Mouse (Mus musculus) hindbrain, postnatal 0 days (tissue): ENCODE measurements around the gene Gtse1. TPM values are rescaled to one million over a fixed set of nuclear protein-coding genes. Genes with fewer than 3 reads are reported as not detected.

ENCODE experiments used
- ATAC-seq: fragments of 200-750 bp; cut with Nextera tagmentation; 2 replicates; pipeline ENCODE4 v1.8.0; 2017; ENCODE audit warnings: mild to moderate bottlenecking, moderate TSS enrichment, moderate library complexity
- DNase-seq: peaks from one replicate; pipeline ENCODE4 v3.0.0-alpha.2; 2015; ENCODE audit warnings: low spot score
- H3K27ac ChIP-seq: fragments of 300-500 bp; sonication (generic); 2 replicates; pipeline ENCODE4 v1.5.1; 2014; ENCODE audit warnings: mild to moderate bottlenecking
- H3K27me3 ChIP-seq: fragments of 300-500 bp; sonication (generic); 2 replicates; pipeline ENCODE4 v1.6.1; 2014; ENCODE audit warnings: low read length, mixed read lengths; ENCODE audit not compliant: insufficient read depth
- H3K36me3 ChIP-seq: fragments of 300-500 bp; sonication (generic); 2 replicates; pipeline ENCODE4 v1.6.1; 2014; ENCODE audit warnings: low read length, mixed read lengths; ENCODE audit not compliant: insufficient read depth
- H3K4me1 ChIP-seq: fragments of 300-500 bp; sonication (generic); 2 replicates; pipeline ENCODE4 v1.6.1; 2014; ENCODE audit warnings: antibody characterized with exemption, low read length, mixed read lengths; ENCODE audit not compliant: insufficient read depth
- H3K4me2 ChIP-seq: fragments of 300-500 bp; sonication (generic); 2 replicates; pipeline ENCODE4 v1.6.1; 2014; ENCODE audit warnings: low read depth, mild to moderate bottlenecking, low read length, moderate library complexity, mixed read lengths
- H3K4me3 ChIP-seq: fragments of 300-500 bp; sonication (generic); 2 replicates; pipeline ENCODE4 v1.5.1; 2014; ENCODE audit warnings: low read length
- H3K9ac ChIP-seq: fragments of 300-500 bp; sonication (generic); replicated peaks from 2 replicates; pipeline ENCODE4 v1.6.1; 2014; ENCODE audit warnings: mild to moderate bottlenecking, low read length, moderate library complexity, mixed read lengths
- H3K9me3 ChIP-seq: fragments of 300-500 bp; sonication (generic); 2 replicates; pipeline ENCODE4 v1.6.1; 2016; ENCODE audit warnings: low read length, mixed read lengths
- CTCF ChIP-seq: IDR thresholded peaks from 2 replicates; pipeline ENCODE4 v1.5.1; 2016; ENCODE audit warnings: antibody characterized with exemption, control low read depth, low read depth
- WGBS: fragments of 180-500 bp; shearing (Covaris S2); extraction: QIAGEN DNeasy Blood & Tissue Kit; methylation state at CpG from one replicate; pipeline ENCODE4 v1.1.7; 2014; 5-methylcytosine and 5-hydroxymethylcytosine counted together
- polyA plus RNA-seq: library from polyadenylated mRNA; unstranded; fragments of >200 nt; fragmentation: Nextera tagmentation; extraction: Ambion mirVana; gene quantifications from 2 replicates; pipeline ENCODE4 v1.2.1, GENCODE M21; 2015
- total RNA-seq: library from RNA; depleted of rRNA; stranded (reverse); fragments of >200 nt; gene quantifications from 2 replicates; pipeline ENCODE4 v1.2.3, GENCODE M21; 2014

The Gtse1 gene
- total and polyA plus RNA-seq, 2 experiments from 2014 or later: 4.9 to 10.5 TPM

DNA sequence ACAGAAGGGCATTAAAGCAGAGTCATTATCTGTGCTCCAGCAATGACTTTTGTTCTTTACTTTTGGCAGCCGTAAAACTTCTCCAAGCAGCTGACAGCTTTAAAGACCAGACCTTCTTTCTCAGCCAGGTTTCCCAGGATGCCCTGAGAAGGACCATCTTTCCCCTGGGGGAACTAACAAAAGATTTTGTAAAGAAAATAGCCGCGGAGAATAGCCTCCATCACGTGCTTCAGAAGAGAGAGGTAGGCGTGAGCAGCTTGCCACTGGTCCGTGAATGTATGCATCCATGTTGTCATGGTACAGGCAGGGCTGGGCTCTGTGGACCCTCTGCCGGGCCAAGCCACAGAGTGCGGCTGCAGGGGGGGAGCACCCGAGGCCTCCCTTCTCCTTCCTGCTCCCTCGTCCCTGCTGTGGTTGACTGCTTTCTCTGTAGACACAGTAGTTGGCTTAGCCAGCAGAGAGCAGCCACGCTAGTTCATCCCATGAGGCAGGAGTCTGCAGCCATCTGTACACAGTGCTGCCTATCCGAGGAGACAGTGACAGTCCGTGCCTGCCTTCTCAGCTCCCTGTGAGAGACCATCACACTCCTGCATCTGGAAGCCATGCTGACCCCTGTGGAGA is 33.1 kb downstream of the Gtse1 start:
- Histone ChIP-seq H3K4me1 (no peaks in the 10 kb centered on the region), H3K36me3 (peaks cover 23% of the 10 kb centered on the region), H3K27ac (peak overlapping the region; percentile 79), H3K9me3 (no peaks in the 10 kb centered on the region), H3K4me2 (no peak overlapping the region), H3K27me3 (no peaks in the 10 kb centered on the region), H3K9ac (no peak overlapping the region), H3K4me3 (no peak overlapping the region)
- ATAC-seq (peak; percentile 85), DNase-seq (peak; percentile 71)
- 24% methylated on average over 13 of the region's 13 CpGs for WGBS
- TF ChIP-seq CTCF: no peak

DNA sequence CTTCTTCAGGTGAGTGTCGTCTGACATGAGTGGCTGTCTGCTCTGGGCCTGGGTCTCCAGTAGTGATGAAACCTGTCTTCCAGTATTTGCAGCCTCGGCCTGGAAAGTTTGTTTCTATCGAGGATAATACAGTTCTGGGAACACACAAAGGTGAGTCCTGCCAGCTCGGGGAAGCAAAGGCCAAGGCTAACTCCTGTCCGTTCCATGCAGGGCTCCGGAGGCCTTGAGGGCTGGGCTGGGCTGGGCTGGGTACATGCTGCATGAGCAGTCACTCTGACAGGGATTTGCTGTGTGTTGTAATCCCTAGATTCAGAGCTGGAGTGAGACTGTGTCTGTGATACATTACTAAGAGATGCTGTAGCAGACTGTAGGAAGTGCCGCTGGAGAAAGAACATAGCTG is 34.3 kb downstream of the Gtse1 start:
- H3K4me3 ChIP-seq: no peak overlapping the region
- ATAC-seq: no peak
- H3K27me3 ChIP-seq: no peaks in the 10 kb centered on the region
- DNase-seq: no peak
- H3K27ac ChIP-seq: no peak overlapping the region
- no peaks in the 10 kb centered on the region for H3K9me3 ChIP-seq
- H3K4me1 ChIP-seq: no peaks in the 10 kb centered on the region
- H3K9ac ChIP-seq: no peak overlapping the region
- 86% methylated on average over 7 of the region's 7 CpGs for WGBS
- no peak for TF ChIP-seq CTCF
- H3K36me3 ChIP-seq: peaks cover 18% of the 10 kb centered on the region
- H3K4me2 ChIP-seq: no peak overlapping the region

DNA sequence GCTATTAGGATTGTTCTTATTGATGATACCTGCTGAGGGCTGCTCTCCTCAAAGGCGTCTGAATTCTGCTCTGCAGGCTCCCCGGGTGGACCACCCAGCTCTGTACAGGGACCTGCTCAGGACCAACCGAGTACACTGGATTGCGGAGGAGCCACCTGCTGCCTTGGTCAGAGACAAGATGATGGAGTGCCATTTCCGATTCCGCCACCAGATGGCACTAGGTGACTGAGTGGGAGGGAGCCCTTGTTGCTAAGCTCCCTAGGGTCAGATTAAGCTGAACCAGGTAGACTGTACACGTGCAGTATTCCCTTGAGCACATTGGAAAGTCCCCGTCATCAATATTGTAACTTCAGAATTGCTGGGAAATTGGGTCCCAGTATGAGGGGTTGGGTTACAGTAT is 36.7 kb downstream of the Gtse1 start:
- Histone ChIP-seq H3K4me3 (no peak overlapping the region), H3K4me1 (no peaks in the 10 kb centered on the region), H3K9me3 (no peaks in the 10 kb centered on the region), H3K27ac (no peak overlapping the region), H3K27me3 (no peaks in the 10 kb centered on the region), H3K9ac (no peak overlapping the region), H3K36me3 (peaks cover 18% of the 10 kb centered on the region), H3K4me2 (no peak overlapping the region)
- WGBS: 15% methylated on average over 8 of the region's 8 CpGs
- peak; percentile 99 for TF ChIP-seq CTCF
- peak; percentile 90 for DNase-seq
- peak; percentile 27; the same call in 1 of the 2 replicates for ATAC-seq

DNA sequence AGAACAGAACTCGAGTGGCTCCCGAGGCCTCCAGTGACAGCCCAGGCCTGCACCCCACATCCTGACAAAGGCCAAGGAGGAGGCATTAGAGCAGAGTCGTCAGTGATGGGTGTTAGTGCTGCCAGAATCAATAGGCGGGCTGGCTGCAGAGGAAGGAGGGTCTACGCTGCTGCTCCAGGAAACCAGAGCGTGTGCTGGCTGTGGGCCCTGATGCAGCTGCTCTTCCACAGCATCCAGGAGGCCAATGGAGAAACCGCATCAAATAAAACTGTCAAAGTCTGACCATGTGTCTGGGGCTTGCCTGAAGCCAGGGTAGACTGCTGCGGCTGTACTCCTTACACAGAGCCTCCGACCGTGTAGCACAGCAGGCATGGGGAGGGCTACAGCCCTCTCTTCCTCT is 37.6 kb downstream of the Gtse1 start:
- H3K9ac ChIP-seq: no peak overlapping the region

DNA sequence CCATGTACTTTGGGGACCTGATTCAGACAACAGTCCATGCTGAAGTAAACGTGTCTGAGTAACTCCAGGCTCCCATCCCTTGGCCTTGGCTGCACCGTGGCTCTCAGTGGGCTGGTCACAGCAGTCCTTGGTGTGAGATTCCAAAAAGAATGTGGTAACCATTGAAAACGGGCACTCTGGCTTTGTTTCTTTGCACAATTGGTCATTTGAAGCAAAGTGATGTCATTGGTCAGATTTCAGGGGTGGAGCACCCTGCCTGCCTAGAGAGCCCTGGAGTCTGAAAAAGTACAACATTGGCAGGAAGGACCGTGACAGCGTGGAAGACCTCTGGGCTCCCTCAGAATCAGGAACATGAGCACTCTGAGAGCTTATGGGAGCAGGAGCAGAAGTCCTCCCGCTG is 39.9 kb downstream of the Gtse1 start:
- Histone ChIP-seq H3K27ac (no peak overlapping the region), H3K27me3 (no peaks in the 10 kb centered on the region), H3K36me3 (peaks cover 7% of the 10 kb centered on the region), H3K9ac (no peak overlapping the region), H3K4me3 (no peak overlapping the region), H3K4me1 (no peaks in the 10 kb centered on the region), H3K9me3 (no peaks in the 10 kb centered on the region), H3K4me2 (no peak overlapping the region)
- ATAC-seq (0 out of 2 replicates have a peak, but pooled peaks have one; percentile 40), DNase-seq (no peak)
- WGBS: 38% methylated on average over 6 of the region's 6 CpGs
- TF ChIP-seq CTCF: no peak

More for the DNA sequence above, 37.6 kb downstream of the Gtse1 start:
- TF ChIP-seq CTCF: no peak
- no peaks in the 10 kb centered on the region for H3K9me3 ChIP-seq
- H3K27me3 ChIP-seq: no peaks in the 10 kb centered on the region
- H3K4me3 ChIP-seq: no peak overlapping the region
- no peaks in the 10 kb centered on the region for H3K4me1 ChIP-seq
- 62% methylated on average over 10 of the region's 10 CpGs for WGBS
- H3K36me3 ChIP-seq: peaks cover 18% of the 10 kb centered on the region
- H3K4me2 ChIP-seq: no peak overlapping the region
- ATAC-seq (no peak), DNase-seq (peak; percentile 50)
- H3K27ac ChIP-seq: no peak overlapping the region

DNA sequence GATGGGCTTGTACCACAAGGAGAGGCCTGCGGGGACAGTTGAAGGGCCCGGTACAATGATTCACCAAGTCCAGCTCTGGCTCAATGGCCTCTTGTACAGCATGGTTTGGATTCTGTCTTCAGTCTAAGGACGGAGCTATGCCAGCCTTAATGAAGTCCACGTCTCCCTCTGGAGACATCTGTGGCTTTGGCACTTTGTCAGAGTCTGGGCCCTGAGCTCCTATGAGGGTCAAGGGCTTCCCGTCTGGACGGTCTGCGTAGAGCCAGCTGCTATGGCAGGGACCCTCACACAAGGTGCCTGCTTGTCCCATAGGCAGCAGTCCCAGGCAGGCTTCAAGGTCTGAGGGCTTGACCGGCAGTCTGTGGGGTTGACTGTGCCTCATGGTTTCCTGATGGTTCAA is 40.8 kb downstream of the Gtse1 start:
- 59% methylated on average over 8 of the region's 8 CpGs for WGBS
- H3K9ac ChIP-seq: no peak overlapping the region
- ATAC-seq: no peak

DNA sequence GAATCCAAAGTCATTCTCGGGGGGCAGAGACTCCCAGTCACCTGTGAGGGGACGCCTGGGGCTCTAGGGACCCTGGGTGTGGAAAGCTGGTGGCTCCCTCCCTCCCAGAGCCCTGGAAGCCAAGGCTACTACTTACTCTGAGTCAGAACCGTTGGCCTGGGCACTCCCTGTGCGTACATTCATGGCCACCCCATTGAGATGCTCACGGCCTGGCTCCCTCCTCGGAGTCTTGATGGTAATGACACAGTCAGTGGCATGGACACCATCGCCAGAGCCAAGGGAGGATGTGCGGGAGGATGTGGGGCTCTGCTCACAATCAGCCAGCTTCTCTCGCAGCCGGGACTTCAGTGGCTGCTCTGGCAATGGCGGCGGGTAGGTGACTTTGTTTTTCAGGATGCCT is 41.3 kb downstream of the Gtse1 start:
- no peak overlapping the region for H3K4me2 ChIP-seq
- no peaks in the 10 kb centered on the region; the same call in 1 of the 2 replicates for H3K36me3 ChIP-seq
- ATAC-seq (no peak), DNase-seq (no peak)
- no peak overlapping the region for H3K4me3 ChIP-seq
- no peaks in the 10 kb centered on the region for H3K4me1 ChIP-seq
- 79% methylated on average over 12 of the region's 12 CpGs for WGBS
- H3K27ac ChIP-seq: no peak overlapping the region
- no peaks in the 10 kb centered on the region for H3K9me3 ChIP-seq
- H3K9ac ChIP-seq: no peak overlapping the region
- TF ChIP-seq CTCF: no peak
- H3K27me3 ChIP-seq: no peaks in the 10 kb centered on the region

More for the DNA sequence above, 40.8 kb downstream of the Gtse1 start:
- peak; percentile 56 for DNase-seq
- Histone ChIP-seq H3K27me3 (no peaks in the 10 kb centered on the region), H3K27ac (no peak overlapping the region), H3K36me3 (no peaks in the 10 kb centered on the region; the same call in 1 of the 2 replicates), H3K9me3 (no peaks in the 10 kb centered on the region), H3K4me1 (no peaks in the 10 kb centered on the region), H3K4me2 (no peak overlapping the region), H3K4me3 (no peak overlapping the region)
- no peak for TF ChIP-seq CTCF
